Mouse (Mus musculus): ENCODE results near the gene Sel1l.

DNA sequence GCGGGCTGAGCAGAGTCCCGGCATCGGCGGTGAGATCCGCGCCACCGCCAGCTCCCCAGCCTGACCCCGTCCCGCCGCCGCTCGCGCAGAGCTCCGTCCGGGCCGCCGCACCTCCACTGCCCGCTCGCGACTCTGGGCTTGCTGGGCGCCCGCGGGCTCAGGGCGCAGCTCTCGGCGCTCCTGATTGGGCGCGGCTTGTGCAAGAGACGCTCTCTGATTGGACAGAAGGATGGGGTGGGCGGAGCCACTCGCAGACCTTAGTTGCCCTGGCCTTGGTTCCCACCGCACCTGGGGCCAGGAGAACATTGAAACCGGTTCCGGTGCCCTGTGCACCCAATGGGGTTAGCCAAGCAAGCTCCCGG, 70.0 kb downstream of the Sel1l start:
- TF ChIP-seq CTCF (IDR thresholded peaks at IDR 0.05; ENCODE audit: low read depth, low read length) (no peak), POLR2A (IDR thresholded peaks at IDR 0.05; ENCODE audit: borderline replicate concordance, low read depth, low read length) (no peak)

Data from bone marrow macrophage, adult 2 months (primary cell).